Mouse (Mus musculus) gastrocnemius, adult 2 months (tissue): ENCODE results near the gene Cacna2d1. TPM values are rescaled to one million over a fixed set of nuclear protein-coding genes. Genes with fewer than 3 reads are reported as not detected.

ENCODE experiments used
- DNase-seq: peaks from one replicate; pipeline ENCODE4 v3.0.0; 2022
- H3K27ac ChIP-seq: fragments of 200-600 bp; 2 replicates; pipeline ENCODE4 v1.8.1; 2022; ENCODE audit warnings: mild to moderate bottlenecking
- H3K4me3 ChIP-seq: fragments of 200-600 bp; 2 replicates; pipeline ENCODE4 v1.8.1; 2022; ENCODE audit warnings: mild to moderate bottlenecking, moderate library complexity
- CTCF ChIP-seq: fragments of 200-600 bp; IDR thresholded peaks from 2 replicates; pipeline ENCODE4 v1.8.1; 2022; ENCODE audit warnings: antibody characterized with exemption, mild to moderate bottlenecking, moderate library complexity
- intact Hi-C: fragments of 180-260 bp; cut with DNase I; formaldehyde crosslinking; loops from one replicate; pipeline ENCODE4 v1.15.1; 2025
- total RNA-seq, 2 experiments: library from RNA; stranded (reverse); gene quantifications; 2 replicates each; pipeline ENCODE4 v1.2.3; 2021

The Cacna2d1 gene
- total RNA-seq, 2 experiments from 2014 or later: 254 to 283 TPM

DNA sequence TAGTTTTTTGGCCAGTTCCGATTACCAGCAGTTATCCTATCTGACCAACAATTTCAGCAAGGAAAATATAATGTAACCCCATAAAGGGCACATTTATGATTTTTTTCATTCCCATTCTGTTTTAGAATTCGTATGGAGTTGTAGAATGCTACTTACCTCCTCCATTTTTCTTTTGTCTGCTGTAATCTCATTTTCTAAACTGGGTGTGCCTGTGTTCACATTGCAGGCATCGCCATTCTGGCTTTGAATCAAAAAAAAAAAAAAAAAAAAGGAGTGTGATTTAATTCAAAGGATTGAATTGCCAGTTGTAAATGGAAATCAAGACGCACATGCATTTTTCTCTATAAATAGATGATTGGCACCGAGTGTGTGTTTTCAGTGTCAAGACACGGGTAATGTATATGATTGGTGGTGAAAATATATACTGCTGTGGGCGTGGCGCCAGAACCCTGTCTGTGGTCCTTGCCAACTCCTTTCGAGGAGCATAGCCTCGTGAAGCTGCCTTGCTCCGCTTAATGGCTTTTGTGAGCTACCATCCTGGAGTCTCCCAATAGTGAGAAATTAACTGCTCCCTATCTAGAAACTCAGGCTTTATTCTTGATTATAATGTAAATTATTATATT, 158.7 kb downstream of the Cacna2d1 start:
- peak overlapping the region; percentile 19; the same call in 1 of the 2 replicates for H3K4me3 ChIP-seq
- peak overlapping the region; percentile 52; the same call in 1 of the 2 replicates for H3K27ac ChIP-seq
- DNase-seq: peak; percentile 42
- intact Hi-C loops: no loop called here
- no peak for TF ChIP-seq CTCF

DNA sequence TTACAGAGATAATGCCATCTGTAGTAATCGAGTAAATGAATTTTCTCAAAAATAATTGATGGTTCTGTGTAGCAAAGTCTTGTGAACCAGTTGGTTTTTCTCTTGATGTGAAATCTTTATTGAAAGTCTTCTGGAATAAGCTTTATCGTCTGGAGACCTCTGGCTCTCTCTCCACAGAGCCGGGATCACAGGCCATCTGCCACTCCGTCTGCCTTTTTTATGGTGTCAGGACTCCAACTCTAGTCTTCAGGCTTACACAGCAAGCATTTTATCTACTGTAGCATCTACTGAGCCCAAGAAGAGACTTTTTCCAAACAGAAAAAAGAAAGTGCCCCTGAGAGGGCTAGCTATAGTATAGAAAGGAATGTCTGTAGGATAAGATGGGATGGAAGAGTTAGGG, 160.9 kb downstream of the Cacna2d1 start:
- TF ChIP-seq CTCF: no peak
- no peak overlapping the region for H3K4me3 ChIP-seq
- intact Hi-C loops: no loop called here

DNA sequence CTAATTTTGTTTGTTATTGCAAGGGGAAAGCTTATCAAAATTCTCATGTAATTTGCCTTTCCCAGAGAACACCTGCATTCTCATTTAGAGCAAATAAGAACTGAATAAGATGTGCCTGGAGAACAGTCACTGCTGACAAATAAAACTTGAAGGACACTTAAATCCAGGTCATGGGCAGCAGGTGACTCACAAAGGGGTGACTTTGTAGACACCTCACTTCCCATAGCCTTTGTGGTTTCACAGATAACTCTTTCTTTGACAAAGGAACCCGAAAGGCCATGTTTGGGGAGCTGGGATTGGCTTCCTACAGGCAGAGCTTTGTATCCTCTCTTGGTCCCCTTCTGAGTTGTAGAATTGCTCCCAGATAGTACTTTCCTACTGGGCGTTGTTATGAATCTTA, 164.3 kb downstream of the Cacna2d1 start:
- no peak for DNase-seq
- no peak overlapping the region for H3K4me3 ChIP-seq
- intact Hi-C loops: no loop called here
- TF ChIP-seq CTCF: no peak
- no peak overlapping the region for H3K27ac ChIP-seq

More for the DNA sequence above, 160.9 kb downstream of the Cacna2d1 start:
- DNase-seq: no peak
- no peak overlapping the region for H3K27ac ChIP-seq

DNA sequence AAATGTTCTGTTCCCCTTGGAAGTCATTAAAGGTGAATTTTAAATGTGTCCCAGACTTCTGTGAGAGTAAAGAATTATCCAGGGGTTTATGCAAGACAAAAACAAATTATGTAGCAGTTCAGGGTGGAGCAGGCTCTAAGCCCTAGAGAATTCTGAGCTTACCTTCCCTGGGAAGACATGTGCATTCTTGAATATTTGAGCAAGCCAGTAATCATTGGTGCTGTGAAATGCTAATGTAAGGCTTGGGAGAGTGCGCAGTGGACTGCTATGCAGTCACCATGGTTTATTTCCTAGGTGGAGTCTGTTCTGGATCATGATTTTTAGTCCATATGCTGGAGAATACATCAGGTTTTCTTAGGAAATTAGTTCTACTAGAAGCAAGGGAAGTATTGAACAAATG, 167.3 kb downstream of the Cacna2d1 start:
- intact Hi-C loops: no loop called here
- TF ChIP-seq CTCF: no peak
- H3K4me3 ChIP-seq: no peak overlapping the region
- no peak for DNase-seq
- no peak overlapping the region for H3K27ac ChIP-seq

- intact Hi-C loops: no loop called here
- no peak for DNase-seq
- Histone ChIP-seq H3K27ac (no peak overlapping the region), H3K4me3 (no peak overlapping the region)
- no peak for TF ChIP-seq CTCF
Observed at GRCm38 (mm10) chr5:16105701-16106100, 171.2 kb downstream of the Cacna2d1 start.

GRCm38 (mm10) chr5:16110643-16111042, 176.2 kb downstream of the Cacna2d1 start:
- peak overlapping the region; percentile 67 for H3K27ac ChIP-seq
- intact Hi-C loops: no loop called here
- no peak for DNase-seq
- no peak overlapping the region for H3K4me3 ChIP-seq
- TF ChIP-seq CTCF: no peak

- TF ChIP-seq CTCF: no peak
- H3K27ac ChIP-seq: no peak overlapping the region
- no peak for DNase-seq
- intact Hi-C loops: no loop called here
- H3K4me3 ChIP-seq: no peak overlapping the region
Observed at GRCm38 (mm10) chr5:16113879-16114278, 179.4 kb downstream of the Cacna2d1 start.

DNA sequence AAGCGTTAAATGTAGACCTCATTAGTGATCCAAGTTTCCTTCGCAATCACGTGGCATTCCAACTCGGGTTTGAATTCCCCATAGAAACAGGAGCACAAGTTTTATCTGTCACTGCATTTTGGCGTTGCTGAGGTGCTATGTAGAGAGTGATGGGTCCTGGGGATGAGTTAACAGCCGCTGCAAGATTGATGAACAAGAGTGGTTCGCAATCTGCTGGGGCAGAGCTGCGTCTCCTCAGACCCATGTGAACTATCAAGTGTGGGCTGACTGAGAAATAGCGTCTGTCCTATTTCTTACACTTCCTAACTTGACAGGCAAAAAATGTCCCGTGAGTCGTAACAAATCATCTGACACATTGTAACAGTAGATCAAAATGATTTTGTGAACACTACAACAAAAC, 186.8 kb downstream of the Cacna2d1 start:
- TF ChIP-seq CTCF: no peak
- intact Hi-C loops: loop anchor here (10.0 kb wide), 1 partner anchor 287 kb away; no protein-coding TSS in a partner anchor
- no peak for DNase-seq
- Histone ChIP-seq H3K27ac (no peak overlapping the region), H3K4me3 (no peak overlapping the region)

- DNase-seq: no peak
- no peak for TF ChIP-seq CTCF
- intact Hi-C loops: loop anchor here (10.0 kb wide), 1 partner anchor 287 kb away; no protein-coding TSS in a partner anchor
- no peak overlapping the region for H3K27ac ChIP-seq
- H3K4me3 ChIP-seq: no peak overlapping the region
Observed at GRCm38 (mm10) chr5:16122110-16122509, 187.6 kb downstream of the Cacna2d1 start.

DNA sequence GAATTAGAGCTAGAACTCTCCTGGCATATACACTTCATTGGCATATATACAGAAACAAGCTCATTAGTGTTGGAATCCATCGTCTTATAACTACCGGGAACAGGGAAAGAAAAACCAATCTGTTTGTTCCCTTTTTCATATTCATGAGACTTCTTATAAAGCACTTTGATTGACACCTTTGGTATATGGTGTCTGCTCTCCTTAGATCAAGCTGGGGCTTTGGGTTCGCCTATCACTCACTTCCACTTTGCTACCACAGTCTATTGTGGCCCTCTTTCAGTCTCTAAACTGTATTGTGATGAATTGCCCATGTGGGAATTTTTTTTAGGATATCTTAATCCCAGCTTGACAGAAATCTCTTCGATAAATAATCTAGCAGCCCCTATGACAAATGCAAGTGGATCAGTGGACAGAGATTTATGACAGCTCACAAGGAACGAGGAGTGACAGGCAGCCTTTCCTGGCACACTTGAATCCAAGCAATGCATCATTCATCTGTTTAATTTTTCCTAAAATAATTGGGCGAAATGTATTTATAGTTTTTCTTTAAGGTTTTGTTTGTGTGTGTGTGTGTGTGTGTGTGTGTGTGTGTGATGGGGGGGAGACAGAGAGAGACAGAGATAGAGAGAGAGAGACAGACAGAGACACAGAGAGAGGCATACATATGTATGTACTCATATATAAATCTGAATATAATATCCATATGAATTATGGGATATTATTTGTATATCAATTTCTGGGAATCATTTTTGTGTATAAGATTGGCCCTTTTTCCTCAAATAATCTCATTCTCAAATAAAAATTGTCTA, 200.0 kb downstream of the Cacna2d1 start:
- Histone ChIP-seq H3K4me3 (no peak overlapping the region), H3K27ac (no peak overlapping the region)
- intact Hi-C loops: no loop called here
- TF ChIP-seq CTCF: no peak
- DNase-seq: no peak

GRCm38 (mm10) chr5:16135986-16136385, 201.5 kb downstream of the Cacna2d1 start:
- intact Hi-C loops: no loop called here
- H3K4me3 ChIP-seq: no peak overlapping the region
- DNase-seq: no peak
- no peak overlapping the region for H3K27ac ChIP-seq
- no peak for TF ChIP-seq CTCF

DNA sequence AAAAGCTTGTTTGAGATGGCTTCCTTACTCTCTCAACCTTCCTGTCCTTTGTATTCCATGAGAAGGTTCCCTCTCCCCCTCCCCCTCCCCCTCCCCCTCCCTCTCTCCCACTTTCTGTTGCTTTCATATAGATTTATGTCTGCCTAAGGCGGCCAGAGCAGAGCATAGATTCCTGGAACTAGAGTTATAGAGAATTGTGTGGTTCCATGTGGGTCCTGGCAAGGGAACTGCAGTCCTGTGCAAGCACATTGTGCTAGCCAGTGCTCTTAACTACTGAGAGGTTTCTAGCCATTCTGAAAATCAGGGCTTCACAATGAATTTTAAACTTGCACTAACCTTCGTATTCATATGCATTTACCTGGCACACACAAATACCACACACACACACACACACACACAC, 202.3 kb downstream of the Cacna2d1 start:
- Histone ChIP-seq H3K27ac (no peak overlapping the region), H3K4me3 (no peak overlapping the region)
- no peak for DNase-seq
- intact Hi-C loops: no loop called here
- TF ChIP-seq CTCF: no peak

DNA sequence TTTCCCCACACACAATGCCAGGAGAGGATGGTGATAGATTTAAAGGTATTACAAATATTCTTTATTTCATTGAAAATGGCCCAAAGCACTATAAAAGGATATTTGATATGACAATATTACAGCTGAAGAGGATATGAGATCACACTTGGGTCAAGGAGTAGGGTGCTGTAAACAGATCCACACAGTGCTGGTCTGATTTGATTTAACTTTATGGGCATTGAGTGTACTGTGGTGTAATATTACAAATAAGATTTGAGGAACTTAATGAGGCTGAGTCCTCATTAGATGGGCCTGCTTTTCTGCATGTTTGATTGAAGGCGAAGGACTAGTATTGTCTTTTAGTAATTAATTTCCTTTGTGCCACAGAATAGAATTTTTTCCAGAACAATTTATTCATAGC, 212.1 kb downstream of the Cacna2d1 start:
- DNase-seq: no peak
- Histone ChIP-seq H3K4me3 (no peak overlapping the region), H3K27ac (no peak overlapping the region)
- TF ChIP-seq CTCF: no peak
- intact Hi-C loops: no loop called here
